Mouse (Mus musculus) thymus, adult 2 months (tissue): ENCODE data around the gene Clstn2.

Source experiments
- CTCF ChIP-seq: fragments of 200-500 bp; IDR thresholded peaks from 2 replicates; pipeline ENCODE4 v1.5.1; 2012; ENCODE audit warnings: mild to moderate bottlenecking, control low read depth, low read length, moderate library complexity, borderline replicate concordance; ENCODE audit not compliant: control insufficient read depth, poor library complexity, insufficient read depth; ENCODE audit errors: extremely low read depth
- POLR2A ChIP-seq: fragments of 200-500 bp; IDR thresholded peaks from 2 replicates; pipeline ENCODE4 v1.6.1; 2012; ENCODE audit warnings: mild to moderate bottlenecking, low read length, control low read depth, moderate library complexity; ENCODE audit not compliant: control insufficient read depth, poor library complexity, insufficient read depth; ENCODE audit errors: extremely low read depth

DNA sequence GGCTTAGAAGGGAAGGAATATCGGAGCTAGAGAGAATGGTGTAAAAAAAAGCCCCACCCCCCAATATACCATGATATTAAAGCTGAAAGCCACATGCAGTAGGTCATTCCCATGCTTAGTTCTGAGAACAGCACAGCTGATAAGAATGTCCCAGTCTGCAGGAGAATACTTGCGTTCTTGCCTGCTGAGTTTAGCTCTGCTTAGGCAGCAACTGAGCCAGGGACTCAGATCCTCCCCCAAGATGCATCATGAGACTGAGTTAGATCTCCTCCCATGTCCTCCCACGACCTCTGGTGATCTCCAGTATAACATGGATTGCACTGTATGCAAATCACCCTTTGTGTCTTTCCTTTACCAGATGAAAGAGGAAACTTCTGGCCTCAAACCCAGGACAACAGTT, 219.8 kb downstream of the Clstn2 start:
- TF ChIP-seq POLR2A, result no peak
- no peak for TF ChIP-seq CTCF
